Mouse (Mus musculus) testis, adult 2 months (tissue): ENCODE data around the gene Macrod1.

Experiments
- CTCF ChIP-seq: fragments of 200-500 bp; IDR thresholded peaks from 2 replicates; pipeline ENCODE4 v1.5.1; 2012; ENCODE audit warnings: low read depth, mild to moderate bottlenecking, inconsistent platforms, low read length, moderate library complexity; ENCODE audit not compliant: control insufficient read depth, insufficient read depth, insufficient replicate concordance
- POLR2A ChIP-seq: fragments of 200-500 bp; IDR thresholded peaks from 2 replicates; pipeline ENCODE4 v1.6.1; 2012; ENCODE audit warnings: low read depth, mild to moderate bottlenecking, inconsistent platforms, low read length, moderate library complexity; ENCODE audit not compliant: control insufficient read depth

DNA sequence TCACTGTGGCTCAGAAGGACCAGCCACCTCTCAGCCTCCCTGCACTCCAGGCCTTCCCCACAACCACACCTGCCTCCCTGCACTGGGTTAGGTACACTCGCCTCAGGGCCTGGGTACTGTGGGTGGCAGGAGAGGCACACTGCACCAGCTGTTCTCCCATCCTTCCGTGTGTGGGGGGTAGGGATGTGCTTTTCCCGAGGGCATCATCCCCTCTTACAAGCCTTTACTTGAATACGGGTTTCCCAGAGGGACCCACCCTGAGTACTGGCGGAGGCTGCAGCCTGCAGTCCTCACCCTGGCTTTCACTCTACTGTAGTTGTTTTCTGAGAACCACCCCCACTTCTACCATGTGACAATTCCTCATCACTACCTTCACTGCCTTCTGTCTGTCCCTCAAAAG lies 130.5 kb downstream of the Macrod1 start:
- no peak for TF ChIP-seq CTCF
- no peak for TF ChIP-seq POLR2A
